Mouse (Mus musculus) gastrocnemius, postnatal 10 days (tissue): Measurements from ENCODE around the gene Samd4b. TPM values are rescaled to one million over a fixed set of nuclear protein-coding genes. Genes with fewer than 3 reads are reported as not detected.
A peak's percentile ranks its signal among the peaks of the same experiment; 100 is the strongest.

Source experiments
- DNase-seq: peaks from one replicate; pipeline ENCODE4 v3.0.0; 2021; ENCODE audit warnings: mixed read lengths
- total RNA-seq, 2 experiments: library from RNA; stranded (reverse); gene quantifications; 2 replicates each; pipeline ENCODE4 v1.2.3; 2021

The Samd4b gene
- total RNA-seq, 2 experiments from 2014 or later = 24.7 to 27.5 TPM

DNA sequence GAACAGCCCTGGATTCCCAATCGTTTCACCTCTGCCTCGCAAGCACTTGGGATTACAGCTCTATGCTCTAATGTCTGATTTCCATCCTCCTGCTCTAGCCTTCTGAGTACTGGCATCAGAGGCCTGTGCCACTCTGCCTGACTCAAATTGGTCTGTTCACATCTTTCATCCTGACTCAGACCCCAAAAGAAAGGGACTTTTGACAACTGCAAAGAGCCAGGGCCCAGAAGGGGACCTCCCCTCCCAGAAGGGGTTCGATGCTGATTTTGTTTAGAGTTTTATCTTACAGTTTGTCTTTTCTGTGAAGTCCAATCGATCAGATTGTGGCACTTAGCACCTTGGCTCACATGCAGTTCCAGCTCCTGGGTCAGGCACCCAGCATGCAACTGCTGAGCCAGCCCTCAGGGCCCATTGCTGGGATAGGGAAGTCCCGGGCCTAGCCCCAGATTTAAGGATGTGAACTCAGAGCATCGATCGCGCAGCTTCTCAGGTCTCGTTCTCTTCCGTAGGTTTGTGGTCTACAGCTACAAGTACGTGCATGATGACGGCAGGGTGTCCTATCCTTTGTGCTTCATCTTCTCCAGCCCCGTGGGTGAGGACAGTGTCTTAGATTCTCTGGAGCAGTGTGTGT is 153.5 kb downstream of the Samd4b start:
- DNase-seq = no peak

DNA sequence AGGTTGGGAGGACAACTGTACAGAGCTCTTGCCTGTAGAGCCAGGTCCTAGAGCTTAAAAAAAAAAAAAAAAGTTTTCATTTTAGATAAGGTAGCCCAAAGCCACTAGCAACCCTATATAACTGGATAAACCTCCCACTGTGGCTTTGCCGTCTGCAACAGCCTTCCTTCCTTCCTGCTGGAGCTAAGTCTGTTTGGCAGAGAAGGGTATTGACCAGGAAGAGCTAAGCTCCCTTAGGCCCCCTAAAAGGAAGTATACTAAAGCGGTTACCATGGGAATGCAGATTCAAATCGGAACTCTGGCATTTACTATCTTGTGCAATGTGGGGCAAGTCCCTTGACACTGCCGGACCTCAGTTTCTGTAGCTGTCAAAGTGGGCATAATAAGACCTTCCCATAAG is 155.3 kb downstream of the Samd4b start:
- no peak for DNase-seq

DNA sequence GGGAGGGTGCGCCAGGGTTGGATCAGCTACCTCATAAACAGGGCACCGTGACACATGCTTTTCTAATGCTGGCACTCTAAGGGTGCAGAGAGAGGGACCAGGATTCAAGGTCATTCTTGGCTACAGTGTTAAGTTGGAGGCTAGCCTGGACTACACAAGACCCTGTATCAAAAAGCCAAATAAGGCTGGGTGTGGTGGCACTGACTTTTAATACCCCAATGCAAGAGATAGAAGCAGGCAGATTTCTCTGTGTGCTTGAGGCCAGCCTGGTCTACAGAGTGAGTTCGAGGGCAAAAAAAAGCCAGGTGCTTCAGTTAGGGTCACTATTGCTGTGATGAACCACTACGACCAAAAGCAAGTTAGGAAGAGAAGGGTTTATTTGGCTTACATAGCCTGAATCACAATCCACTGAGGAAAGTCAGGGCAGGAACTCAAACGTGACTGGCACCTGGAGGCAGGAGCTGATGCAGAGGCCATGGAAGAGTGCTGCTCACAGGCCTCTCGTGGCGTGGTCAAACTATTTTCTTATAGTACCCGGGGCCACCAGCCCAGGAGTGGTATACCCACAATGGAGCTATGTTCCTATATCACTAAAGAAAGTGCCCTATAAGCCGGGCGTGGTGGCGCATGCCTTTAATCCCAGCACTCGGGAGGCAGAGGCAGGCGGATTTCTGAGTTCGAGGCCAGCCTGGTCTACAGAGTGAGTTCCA is 156.0 kb downstream of the Samd4b start:
- DNase-seq = no peak

DNA sequence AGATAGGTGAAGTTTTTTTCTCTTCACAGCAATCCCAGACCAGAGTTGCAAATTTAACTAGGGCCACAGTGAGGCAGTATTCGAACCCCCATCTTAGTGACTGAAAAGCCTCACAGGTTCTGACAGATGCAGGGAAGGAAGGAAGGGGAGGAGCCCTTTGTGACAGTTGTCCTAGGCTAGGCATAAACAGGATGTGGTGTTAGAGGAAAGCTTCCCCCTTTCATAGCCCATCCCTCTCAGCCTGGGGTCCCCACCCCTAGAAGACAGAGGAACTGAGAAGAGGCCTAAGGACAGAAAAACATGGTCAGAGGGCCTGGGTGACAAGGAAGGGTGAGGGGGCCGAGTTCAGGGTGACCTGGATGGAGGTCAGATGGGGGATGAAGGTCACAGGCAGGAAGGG is 157.2 kb downstream of the Samd4b start:
- no peak for DNase-seq

DNA sequence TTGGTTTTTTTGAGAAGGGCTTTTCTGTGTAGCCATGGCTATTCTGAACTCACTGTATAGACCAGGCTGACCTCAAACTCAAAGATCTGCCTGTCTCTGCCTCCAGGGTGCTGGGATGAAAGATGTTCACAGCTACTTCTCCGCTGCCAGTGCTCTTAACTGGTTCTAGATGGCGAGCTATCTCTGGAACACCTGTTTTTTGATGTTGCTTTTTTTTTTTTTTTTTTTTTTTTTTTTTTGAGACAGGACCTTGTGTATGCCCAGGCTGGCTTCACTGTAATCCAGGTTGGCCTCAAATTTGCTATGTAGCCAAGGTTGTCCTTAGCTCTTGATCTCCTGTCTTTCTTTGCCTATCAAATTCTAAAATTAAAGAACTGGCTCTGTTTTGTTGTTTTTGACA is 159.2 kb downstream of the Samd4b start:
- no peak for DNase-seq

DNA sequence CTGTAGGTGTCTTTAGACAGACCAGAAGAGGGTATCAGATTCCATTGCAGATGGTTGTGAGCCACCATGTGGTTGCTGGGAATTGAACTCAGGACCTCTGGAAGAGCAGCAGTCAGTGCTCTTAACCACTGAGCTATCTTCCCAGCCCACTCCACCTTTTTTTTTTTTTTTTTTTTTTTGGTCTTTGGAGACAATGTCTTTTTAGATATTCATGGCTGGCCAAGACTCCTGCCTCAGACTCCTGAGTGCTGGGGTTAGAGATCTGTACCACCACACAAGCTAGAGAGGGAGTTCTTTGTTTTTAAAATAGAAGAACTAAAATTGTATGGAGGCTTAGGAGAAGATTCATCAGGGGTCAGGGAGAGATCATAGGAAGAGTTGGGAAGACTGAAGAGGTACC is 160.0 kb downstream of the Samd4b start:
- DNase-seq = no peak

DNA sequence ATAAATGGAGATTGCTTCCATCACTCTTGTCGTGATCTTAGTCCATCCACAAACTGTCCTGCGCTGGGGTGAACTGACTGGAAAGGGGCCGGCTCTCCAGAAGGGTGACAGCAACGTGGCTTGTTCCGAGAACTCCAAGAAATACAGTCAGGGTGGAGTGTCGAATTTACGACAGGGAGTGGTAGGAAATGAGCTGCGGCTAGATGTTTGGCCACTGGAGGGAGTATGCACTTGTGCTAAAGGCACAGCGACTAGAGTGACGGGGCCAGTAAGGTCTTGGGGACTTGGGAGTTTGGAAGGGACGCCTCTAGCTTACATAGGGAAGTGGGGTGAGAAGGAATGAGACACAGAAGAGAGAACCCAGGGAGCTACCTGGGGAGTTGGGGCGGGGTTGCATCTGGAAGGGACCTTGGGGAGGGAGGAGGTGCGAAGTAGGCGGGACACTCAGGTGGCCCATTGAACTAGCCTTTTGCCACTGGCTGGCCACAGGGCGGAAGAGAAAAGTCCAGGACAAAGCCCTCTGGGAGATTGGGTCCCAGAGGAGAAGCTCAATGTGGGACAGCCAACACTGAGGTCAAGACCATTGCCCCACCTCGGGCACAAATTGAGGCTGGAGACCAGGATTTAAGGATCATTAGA is 160.9 kb downstream of the Samd4b start, which contains the start of gene Gmfg:
Gmfg (plus strand) TSS at position 516 of the 639 bp plus-strand sequence.
- DNase-seq = peak; percentile 67

DNA sequence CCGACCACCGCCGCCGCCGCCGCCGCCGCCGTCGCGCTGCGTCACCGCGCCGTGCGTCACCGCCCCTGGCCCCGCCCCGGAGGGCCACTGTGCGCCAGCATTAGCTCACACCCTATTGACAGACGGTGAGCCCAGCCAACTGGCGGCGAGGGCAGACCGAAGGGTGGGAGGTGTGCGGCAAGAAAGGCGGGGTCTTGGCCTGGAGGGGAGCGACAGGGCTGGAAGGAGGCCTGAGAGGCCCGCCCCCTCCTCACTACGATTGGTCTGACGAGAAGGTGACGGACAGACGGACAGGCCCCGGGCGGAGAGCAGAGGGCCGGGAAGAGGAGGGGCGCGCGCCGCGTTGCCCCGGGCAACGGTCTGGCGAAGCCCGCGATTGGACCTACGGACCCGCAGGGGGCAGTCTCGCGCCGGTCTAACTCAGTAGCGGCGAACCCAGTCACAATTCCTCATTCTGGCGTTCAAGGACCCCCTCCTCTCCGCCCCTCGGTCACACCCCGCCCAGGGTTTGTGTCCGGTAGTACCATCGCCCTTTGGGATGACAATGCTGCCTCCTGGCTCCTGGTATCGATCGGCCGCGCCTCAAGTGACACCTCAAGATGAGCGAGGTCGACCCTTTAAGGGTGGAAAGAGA is 161.6 kb downstream of the Samd4b start:
- DNase-seq = peak; percentile 100

DNA sequence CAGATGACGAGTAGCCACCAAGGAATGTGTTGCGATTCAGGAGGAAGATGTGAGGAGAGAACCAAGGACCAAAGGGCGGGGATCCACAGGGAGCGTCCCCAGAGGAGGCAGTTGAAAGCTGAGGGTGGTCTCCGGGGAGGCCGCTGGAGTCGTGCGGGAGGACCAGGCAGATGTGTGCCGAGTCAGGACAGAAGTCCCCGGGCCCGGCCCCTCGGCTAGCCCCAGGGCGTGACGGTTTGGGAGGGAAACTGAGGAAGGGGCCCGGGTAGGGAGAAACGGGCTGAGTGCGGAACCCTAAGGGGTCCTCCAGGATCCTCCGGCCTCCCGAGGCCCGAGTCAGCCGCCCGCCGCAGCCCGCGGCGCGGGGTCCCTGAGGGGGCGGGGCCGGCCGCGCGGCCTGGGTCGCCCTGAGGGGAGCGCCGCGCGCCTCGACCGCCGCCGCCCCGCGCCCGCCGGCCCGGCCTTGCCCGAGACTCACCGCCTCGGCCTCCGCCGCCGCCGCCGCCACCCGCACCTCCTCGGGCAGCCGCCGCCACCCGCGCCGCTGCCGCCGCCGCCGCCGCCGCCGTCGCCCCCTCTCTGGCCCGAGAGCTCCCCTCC is 162.2 kb downstream of the Samd4b start:
- peak; percentile 43 for DNase-seq

DNA sequence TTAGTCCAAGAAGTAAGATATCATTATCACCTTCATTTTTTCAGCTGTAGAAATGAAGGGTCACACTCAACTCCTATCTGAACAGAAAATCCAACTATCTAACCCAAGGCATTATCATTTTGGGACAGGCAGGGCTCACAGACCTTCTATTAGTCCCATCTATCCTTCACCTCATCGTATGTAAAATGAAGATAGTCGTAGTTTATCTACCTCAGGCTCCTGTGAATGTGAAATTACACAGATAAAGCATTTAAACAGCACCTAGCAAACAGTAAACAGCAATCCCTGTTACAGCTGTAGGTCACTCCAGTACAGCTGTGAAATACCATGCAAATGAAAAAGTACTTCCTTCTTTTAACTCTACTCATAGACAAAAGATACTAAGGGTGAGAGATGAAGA is 165.7 kb downstream of the Samd4b start:
- DNase-seq = no peak

DNA sequence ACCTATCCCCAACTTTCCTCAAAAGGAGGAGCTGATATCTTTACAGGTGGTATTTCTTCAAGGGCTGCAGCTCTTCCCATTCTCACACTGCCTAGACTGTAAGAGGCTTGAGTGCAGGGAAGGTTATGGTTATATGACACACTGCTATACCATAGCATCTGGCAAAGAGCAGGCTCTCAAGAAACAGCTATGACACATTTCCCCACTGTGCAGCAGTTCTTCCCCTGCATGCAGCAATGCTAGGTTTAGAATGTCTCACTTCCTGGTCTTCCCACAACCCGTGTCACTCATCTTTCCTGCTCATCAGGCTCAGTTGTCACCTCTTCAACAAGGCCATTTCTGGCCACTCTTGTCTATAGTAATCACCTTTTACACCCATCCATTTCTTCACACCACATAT is 167.4 kb downstream of the Samd4b start:
- no peak for DNase-seq

DNA sequence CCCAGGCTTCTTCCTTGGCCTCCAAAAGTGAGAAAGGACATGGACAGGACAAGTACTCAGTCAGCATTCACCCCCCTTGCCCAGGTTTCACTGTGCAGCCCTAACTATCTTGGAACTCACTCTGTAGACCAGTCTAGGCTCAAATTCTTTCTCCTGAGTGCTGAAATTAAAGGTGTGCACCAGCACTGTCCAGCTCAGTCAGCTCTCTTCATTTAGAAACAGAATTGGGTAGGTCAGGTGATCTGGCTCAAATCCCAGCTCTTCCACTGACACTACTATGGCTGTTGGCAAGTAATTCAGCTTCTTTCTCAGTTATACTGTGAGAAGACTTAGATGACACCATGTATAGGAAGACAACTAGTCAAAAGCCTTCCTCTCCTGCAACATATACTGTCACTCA is 170.2 kb downstream of the Samd4b start:
- no peak for DNase-seq

DNA sequence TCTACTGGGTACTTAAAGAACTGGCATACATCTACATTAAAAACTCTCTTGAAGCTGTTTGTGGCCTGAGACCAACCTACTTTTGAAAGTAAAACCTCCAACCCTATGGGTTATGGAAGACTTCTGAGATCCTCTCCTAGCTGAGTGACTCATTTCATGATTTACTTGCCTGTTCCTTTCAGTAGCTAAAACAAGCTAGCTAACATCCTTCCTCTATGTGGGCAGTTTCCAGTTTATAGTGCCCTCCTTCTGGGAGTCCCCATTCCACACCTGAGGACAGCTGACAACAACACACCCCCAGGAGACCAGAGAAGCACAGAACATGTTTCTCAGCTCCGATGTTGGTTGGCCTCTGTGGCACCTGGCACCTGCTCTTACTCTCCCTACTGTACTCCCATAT is 174.9 kb downstream of the Samd4b start:
- no peak for DNase-seq

DNA sequence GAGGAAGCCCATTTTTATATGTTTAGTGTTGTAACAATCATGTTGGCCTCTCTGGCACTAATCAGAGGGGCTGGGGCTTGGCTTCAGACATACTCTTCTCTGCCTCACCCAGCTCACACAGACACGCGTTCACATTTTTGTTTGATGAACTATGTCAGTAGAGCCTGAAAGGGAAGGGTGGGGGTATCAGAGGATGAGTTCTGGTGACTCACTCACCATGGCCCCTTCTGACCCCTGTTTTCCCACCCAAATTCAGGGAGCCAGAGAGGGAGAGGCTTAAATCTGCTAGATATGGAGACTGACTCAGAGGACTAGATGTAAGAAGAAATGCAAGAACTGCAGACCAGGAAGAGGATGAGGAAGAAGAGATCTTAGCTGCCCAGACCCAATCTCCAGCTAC is 178.5 kb downstream of the Samd4b start:
- no peak for DNase-seq

DNA sequence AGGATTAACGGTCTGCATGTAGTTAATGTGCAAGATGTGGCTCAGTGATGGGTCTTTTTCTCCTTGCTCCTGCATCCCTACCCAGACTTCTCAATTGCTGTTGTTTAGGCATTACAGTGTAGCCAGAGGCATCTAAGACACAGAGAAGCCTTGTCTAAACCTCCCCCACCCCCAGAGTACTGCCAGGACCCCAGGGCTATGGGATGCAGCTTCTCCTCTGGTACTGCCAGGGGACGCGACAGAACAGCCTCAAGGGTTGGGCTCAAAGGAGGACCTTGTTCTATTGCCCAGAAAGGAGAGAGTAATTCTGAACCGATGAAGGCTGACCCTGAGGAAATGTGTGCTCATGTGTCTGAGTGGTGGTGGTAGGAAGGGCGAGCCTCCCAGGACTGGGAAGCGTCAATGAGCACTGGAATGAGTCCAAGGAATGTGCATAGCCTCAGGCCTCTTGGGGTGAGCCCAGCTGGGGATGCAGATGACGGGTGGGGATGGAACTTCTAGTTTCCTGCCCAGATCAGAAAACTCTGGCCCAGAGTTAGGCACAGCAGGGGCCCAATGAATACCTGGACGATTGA is 179.8 kb downstream of the Samd4b start:
- peak; percentile 41 for DNase-seq

DNA sequence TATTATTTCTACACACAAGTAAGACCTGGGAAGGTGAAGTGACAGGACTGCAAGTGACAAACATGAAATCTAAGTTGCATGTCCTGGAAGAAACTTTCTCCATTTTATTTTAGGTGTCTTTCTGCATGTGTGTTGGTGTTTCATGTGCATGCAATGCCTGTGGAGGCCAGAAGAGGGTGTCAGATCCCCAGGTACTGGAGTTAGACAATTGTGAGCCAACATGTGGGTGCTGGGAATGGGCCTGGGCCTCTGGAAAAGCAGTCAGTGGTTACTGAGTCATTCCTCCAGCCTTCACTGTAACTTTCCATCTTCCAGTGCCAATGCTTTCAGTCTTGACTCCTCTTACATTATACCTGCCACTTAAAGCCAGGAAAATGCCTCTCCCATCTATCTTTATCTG is 180.6 kb downstream of the Samd4b start:
- no peak for DNase-seq

DNA sequence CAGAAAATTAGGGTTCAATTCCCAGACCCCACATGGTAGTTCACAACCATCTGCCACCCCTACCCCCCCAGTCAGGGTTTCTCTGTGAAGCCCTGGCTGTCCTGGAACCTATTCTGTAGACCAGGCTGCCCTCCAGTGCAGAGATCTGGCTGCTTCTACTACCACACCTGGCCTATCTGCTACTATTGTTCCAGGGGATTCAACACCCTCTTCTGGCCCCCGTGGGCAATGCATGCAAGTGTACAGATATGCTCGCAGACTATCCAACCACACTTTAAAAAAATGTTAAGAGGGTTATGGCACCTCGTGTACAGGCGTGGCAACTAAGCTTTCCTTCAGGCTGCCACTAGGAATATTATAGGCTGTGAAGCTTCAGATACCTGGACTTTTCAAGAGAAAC is 185.1 kb downstream of the Samd4b start:
- no peak for DNase-seq

DNA sequence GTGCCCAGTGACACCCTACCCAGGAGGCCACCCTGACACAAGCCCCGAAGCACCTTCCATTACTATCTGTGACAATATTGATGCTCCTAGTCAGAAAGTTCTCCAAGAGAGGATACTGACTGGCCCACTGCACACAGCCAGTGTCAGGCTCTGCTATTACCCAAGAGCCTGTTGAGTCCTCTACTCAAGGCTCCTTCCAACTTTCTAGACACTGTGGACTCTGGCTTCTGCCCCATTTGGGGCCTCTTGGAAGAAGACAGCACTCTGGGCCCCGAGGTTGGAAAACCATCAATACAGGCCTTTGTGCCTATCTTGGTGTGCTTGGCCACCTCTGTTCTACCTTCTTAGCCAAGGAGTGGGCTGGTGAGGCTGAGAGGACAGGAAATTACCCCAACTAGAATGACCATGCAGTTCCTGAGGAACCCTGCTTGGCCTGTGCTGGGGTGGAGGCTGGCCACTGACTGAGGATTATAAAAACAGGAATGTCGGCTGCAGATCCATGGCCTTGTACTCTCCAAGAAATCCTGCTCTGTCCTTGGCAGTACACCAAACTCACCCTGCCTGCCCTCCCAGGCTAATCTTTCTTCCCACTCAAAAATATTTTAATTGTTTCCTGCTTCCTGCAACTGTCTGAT is 187.0 kb downstream of the Samd4b start:
- DNase-seq = peak; percentile 64

DNA sequence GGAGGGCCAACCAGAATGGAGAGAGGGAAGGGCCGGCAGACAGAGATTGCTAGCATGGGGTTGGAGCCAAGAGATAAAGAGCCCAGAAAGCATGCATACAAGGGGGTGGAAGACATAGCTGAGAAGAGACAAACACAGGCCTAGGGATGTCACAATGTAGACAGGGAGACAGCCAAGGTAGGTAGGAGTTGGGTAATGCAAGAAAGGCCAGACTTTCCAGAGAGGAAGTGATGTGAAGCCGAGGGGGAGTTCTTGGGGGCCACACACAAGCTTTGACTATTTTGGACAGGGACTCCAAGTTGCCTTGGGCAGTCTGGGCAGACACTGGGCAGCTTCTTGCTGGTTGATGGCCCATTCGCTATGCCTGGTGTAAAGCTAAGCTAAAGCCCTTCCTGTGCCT is 196.0 kb downstream of the Samd4b start:
- DNase-seq = no peak

DNA sequence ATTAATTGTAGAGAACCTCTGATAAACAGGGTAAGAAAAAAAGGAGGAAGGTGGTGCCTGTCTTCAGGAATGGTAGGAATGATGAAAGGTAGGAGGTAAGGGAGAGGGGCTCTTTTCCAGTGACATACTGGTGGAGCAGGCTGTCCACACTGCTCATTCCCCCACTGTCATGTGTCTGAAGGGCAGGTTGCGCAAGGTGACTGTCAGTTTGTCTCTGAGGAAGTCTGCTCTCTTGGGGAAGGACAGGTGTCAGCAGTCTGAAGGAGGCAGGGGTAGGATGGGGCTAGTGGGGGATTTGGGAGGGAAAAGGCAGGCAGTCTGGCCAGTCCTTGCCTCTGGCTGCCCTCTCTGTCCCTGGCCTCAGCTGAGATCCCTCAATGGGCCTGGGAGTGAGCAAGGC is 196.9 kb downstream of the Samd4b start:
- DNase-seq = no peak

DNA sequence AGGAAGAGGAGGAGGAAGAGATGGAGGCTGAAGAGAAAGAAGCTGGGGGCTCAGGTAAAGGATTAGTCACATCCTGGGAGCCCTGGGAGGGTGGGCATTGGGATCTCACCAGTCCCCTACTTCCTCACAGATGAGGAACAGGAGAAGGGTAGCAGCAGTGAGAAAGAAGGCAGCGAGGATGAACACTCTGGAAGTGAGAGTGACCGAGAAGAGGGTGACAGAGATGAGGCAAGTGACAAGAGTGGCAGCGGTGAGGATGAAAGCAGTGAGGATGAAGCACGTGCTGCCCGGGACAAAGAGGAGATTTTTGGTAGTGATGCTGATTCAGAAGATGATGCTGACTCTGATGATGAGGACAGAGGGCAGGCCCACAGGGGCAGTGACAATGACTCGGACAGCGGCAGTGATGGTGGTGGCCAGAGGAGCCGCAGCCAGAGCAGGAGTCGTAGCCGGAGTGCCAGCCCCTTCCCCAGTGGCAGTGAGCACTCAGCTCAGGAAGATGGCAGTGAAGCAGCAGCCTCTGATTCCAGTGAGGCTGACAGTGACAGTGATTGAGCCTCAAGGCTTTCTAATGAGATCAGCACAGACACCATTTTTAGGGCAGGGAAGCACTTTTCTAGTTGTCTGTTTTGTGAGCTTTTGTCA is 199.1 kb downstream of the Samd4b start:
- DNase-seq = no peak
